Comparison of ENCODE assay signal across 20 mouse cellular contexts in the genomic region with DNA sequence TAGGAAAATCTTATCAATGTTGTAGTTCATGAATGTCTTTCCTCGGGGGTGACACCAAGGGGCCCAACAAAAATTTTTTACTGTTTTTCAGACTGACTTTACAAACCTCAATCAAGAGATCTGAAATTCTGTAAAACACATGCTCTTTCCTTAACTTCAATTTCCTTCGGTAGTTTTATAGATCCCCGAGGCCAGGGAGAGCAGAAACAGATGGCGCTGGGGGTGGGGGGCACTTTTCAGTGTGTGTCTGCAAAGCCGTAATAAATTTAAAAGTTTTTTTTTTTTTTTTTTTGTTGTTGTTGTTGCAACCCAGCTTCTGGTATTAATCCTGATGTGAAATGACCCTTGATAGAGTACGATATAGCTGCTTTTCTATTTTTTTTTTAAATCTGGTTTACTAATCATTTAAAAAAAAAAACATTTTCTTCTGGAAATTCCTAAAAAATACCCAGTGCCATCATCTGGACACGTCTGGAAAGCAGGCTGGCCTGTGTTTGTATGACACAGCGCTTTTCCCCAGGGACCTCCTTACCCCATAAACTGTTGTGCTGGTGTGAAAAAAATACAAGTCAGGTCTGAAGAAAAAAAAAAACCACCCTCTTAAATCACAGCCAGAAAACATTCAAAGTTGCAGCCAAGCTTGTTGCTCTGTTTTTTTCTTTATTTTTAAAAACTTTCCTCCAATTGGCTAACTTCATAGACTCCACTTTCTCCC. TPM values are rescaled to one million over a fixed set of nuclear protein-coding genes. Genes with fewer than 3 reads are reported as not detected.
A peak's percentile ranks its signal among the peaks of the same experiment; 100 is the strongest.
DNase-seq lines count a peak whose midpoint lies in the region; ATAC-seq lines count a peak whose summit lies in the region.
"Had no signal": no experiment of that assay in that cellular context is flagged by ENCODE, and none has a peak within 500 bp of the region (broad histone marks: within the 10 kb centered on the region; RNA-seq: fewer than 3 reads in every experiment).

No protein-coding gene starts in this region.

- no peak overlapping the region for H3K4me2 ChIP-seq in hindbrain, embryonic 11.5 days (replicated peaks; ENCODE audit: low read depth, low read length)
- no peak overlapping the region for H3K4me2 ChIP-seq in hindbrain, embryonic 14.5 days (replicated peaks)
- no peak overlapping the region for H3K4me2 ChIP-seq in forebrain, embryonic 11.5 days (ENCODE audit: low read depth, low read length, severe bottlenecking)
- H3K4me2 ChIP-seq: embryonic facial prominence, embryonic 15.5 days; heart, embryonic 12.5 days; hindbrain, embryonic 15.5 days had no signal

- no peaks in the 10 kb centered on the region for H3K36me3 ChIP-seq in hindbrain, embryonic 11.5 days (ENCODE audit: control insufficient read depth, insufficient read depth, low read length)
- peaks cover 27% of the 10 kb centered on the region for H3K36me3 ChIP-seq in hindbrain, embryonic 14.5 days (replicated peaks; ENCODE audit: control insufficient read depth, insufficient read depth)
- H3K36me3 ChIP-seq in forebrain, embryonic 11.5 days (ENCODE audit: control insufficient read depth, insufficient read depth, low read length) = no peaks in the 10 kb centered on the region; the same call in 1 of the 2 replicates
- H3K36me3 ChIP-seq: embryonic facial prominence, embryonic 15.5 days; heart, embryonic 12.5 days had no signal

- no peak overlapping the region for H3K9ac ChIP-seq in hindbrain, embryonic 11.5 days (ENCODE audit: low read depth, low read length)
- H3K9ac ChIP-seq in hindbrain, embryonic 14.5 days = no peak overlapping the region
- no peak overlapping the region for H3K9ac ChIP-seq in forebrain, embryonic 11.5 days (ENCODE audit: low read length)
- H3K9ac ChIP-seq: embryonic facial prominence, embryonic 15.5 days; forebrain, postnatal 0 days; heart, embryonic 12.5 days; hindbrain, embryonic 15.5 days had no signal

- no peak for ATAC-seq in hindbrain, embryonic 11.5 days (ENCODE audit: low FRiP score)
- no peak for ATAC-seq in hindbrain, embryonic 14.5 days (ENCODE audit: low FRiP score)
- ATAC-seq in cerebellum, adult (ENCODE audit: insufficient number of reproducible peaks, low FRiP score, low TSS enrichment) = no peak
- no peak for ATAC-seq in forebrain, embryonic 11.5 days (replicated peaks; ENCODE audit: low FRiP score)
- ATAC-seq: forebrain, postnatal 0 days; intestine, postnatal 0 days; midbrain, embryonic 16.5 days had no signal

- no peaks in the 10 kb centered on the region for H3K4me1 ChIP-seq in hindbrain, embryonic 11.5 days (replicated peaks; ENCODE audit: control insufficient read depth, insufficient read depth, low read length)
- H3K4me1 ChIP-seq in hindbrain, embryonic 14.5 days (replicated peaks; ENCODE audit: control insufficient read depth, insufficient read depth, low read length) = no peaks in the 10 kb centered on the region
- H3K4me1 ChIP-seq in forebrain, embryonic 11.5 days (replicated peaks; ENCODE audit: control insufficient read depth, insufficient read depth, low read length) = no peaks in the 10 kb centered on the region
- H3K4me1 ChIP-seq: heart, embryonic 12.5 days; hindbrain, embryonic 15.5 days had no signal

- no peak overlapping the region for H3K27ac ChIP-seq in hindbrain, embryonic 11.5 days (ENCODE audit: low read depth, low read length)
- H3K27ac ChIP-seq in hindbrain, embryonic 14.5 days = no peak overlapping the region
- H3K27ac ChIP-seq in forebrain, embryonic 11.5 days (ENCODE audit: low read depth, low read length) = no peak overlapping the region
- H3K27ac ChIP-seq: embryonic facial prominence, embryonic 15.5 days; hindbrain, embryonic 15.5 days had no signal

- peak; percentile 15 for DNase-seq in hindbrain, embryonic 11.5 days (ENCODE audit: low spot score)
- no peak for DNase-seq in hindbrain, embryonic 14.5 days (ENCODE audit: low spot score)
- DNase-seq in kidney, postnatal 10 days = peak; percentile 33
- no peak for DNase-seq in kidney, adult 8-10 months
- peak; percentile 10 for DNase-seq in kidney, postnatal 14 days
- DNase-seq in mesoderm, embryonic 11.5 days (ENCODE audit: low read depth, low spot score) = peak; percentile 74
- DNase-seq in forebrain, embryonic 11.5 days (ENCODE audit: low spot score) = no peak
- DNase-seq: B cell, adult 2 months; cerebellum, adult 8-10 months; forebrain, postnatal 0 days; heart, postnatal 14 days; liver; lung, postnatal 10 days; thymus, postnatal 36 days had no signal

- H3K4me3 ChIP-seq in hindbrain, embryonic 11.5 days (ENCODE audit: low read depth, low read length) = no peak overlapping the region
- no peak overlapping the region for H3K4me3 ChIP-seq in hindbrain, embryonic 14.5 days (replicated peaks; ENCODE audit: low read length)
- no peak overlapping the region for H3K4me3 ChIP-seq in forebrain, embryonic 11.5 days (ENCODE audit: low read depth, low read length)
- H3K4me3 ChIP-seq: embryonic facial prominence, embryonic 15.5 days; heart, embryonic 12.5 days; hindbrain, embryonic 15.5 days had no signal

- WGBS in hindbrain, embryonic 11.5 days = 61% methylated on average over 8 of the region's 8 CpGs
- WGBS in hindbrain, embryonic 14.5 days = 69% methylated on average over 8 of the region's 8 CpGs
- WGBS in forebrain, embryonic 11.5 days = 81% methylated on average over 8 of the region's 8 CpGs

- H3K27me3 ChIP-seq in hindbrain, embryonic 11.5 days (ENCODE audit: control insufficient read depth, insufficient read depth, low read length) = no peaks in the 10 kb centered on the region; the same call in 1 of the 2 replicates
- H3K27me3 ChIP-seq in hindbrain, embryonic 14.5 days (ENCODE audit: control insufficient read depth, insufficient read depth, low read length) = no peaks in the 10 kb centered on the region
- no peaks in the 10 kb centered on the region; the same call in 1 of the 2 replicates for H3K27me3 ChIP-seq in forebrain, embryonic 11.5 days (ENCODE audit: control insufficient read depth, insufficient read depth, low read length)
- H3K27me3 ChIP-seq: heart, embryonic 12.5 days; hindbrain, embryonic 15.5 days had no signal

- H3K9me3 ChIP-seq in hindbrain, embryonic 11.5 days (ENCODE audit: control insufficient read depth, low read length) = no peaks in the 10 kb centered on the region
- no peaks in the 10 kb centered on the region for H3K9me3 ChIP-seq in hindbrain, embryonic 14.5 days (ENCODE audit: control insufficient read depth, low read length)
- no peaks in the 10 kb centered on the region for H3K9me3 ChIP-seq in forebrain, embryonic 11.5 days (ENCODE audit: control insufficient read depth, low read length)
- H3K9me3 ChIP-seq: embryonic facial prominence, embryonic 15.5 days; heart, embryonic 12.5 days; hindbrain, embryonic 15.5 days had no signal

RNA-seq across cellular contexts. Expression of a gene that starts 33.9 kb away (rescaled TPM):
- 3.3 and 5.1 TPM in 2 replicates for polyA plus RNA-seq in hindbrain, embryonic 11.5 days (2014; fragmentation: Nextera tagmentation; extraction: Ambion mirVana)
- polyA plus RNA-seq in hindbrain, embryonic 14.5 days (2014; fragmentation: Nextera tagmentation; extraction: Ambion mirVana) = 1.4 and 2.4 TPM in 2 replicates
- polyA plus RNA-seq in forebrain, embryonic 11.5 days (2014; fragmentation: Nextera tagmentation; extraction: Ambion mirVana) = 0.76 and 0.95 TPM in 2 replicates

Comparison
In these comparisons a context has a peak if more than half of its experiments do, and no peak if none do; other contexts are left out.
1. DNase-seq: peak in hindbrain, embryonic 11.5 days (single experiment), kidney, postnatal 10 days (single experiment), kidney, postnatal 14 days (single experiment) and mesoderm, embryonic 11.5 days (single experiment); none in hindbrain, embryonic 14.5 days (single experiment), kidney, adult 8-10 months (0 of 2) and forebrain, embryonic 11.5 days (single experiment).